Mouse (Mus musculus) left cerebral cortex, adult 2 months (tissue): ENCODE measurements around the gene Cand2. TPM values are rescaled to one million over a fixed set of nuclear protein-coding genes. Genes with fewer than 3 reads are reported as not detected.
"Not testable (repeated sequence)": the region's sequence is repeated elsewhere in the genome, so short reads cannot be mapped to it uniquely, and the experiment has no call there.

Experiments
- DNase-seq, 2 experiments: peaks; one replicate each; pipeline ENCODE4 v3.0.0; 2021 to 2022; ENCODE audit warnings: low spot score in 2 of 2, mixed read lengths in 1 of 2; ENCODE audit errors: extremely low spot score in 1 of 2
- H3K27ac ChIP-seq: fragments of 200-600 bp; 2 replicates; pipeline ENCODE4 v1.8.1; 2022
- H3K4me3 ChIP-seq: fragments of 200-600 bp; 2 replicates; pipeline ENCODE4 v1.8.1; 2022
- CTCF ChIP-seq: fragments of 200-600 bp; IDR thresholded peaks from 2 replicates; pipeline ENCODE4 v1.8.1; 2022; ENCODE audit warnings: antibody characterized with exemption, mild to moderate bottlenecking, moderate library complexity
- intact Hi-C: fragments of 180-260 bp; cut with DNase I; formaldehyde crosslinking; loops from one replicate; pipeline ENCODE4 v1.15.1; 2025
- total RNA-seq, 2 experiments: library from RNA; stranded (reverse); gene quantifications; 2 replicates each; pipeline ENCODE4 v1.2.3; 2021

The Cand2 gene
- total RNA-seq, 2 experiments from 2014 or later = 1.8 to 1.9 TPM

DNA sequence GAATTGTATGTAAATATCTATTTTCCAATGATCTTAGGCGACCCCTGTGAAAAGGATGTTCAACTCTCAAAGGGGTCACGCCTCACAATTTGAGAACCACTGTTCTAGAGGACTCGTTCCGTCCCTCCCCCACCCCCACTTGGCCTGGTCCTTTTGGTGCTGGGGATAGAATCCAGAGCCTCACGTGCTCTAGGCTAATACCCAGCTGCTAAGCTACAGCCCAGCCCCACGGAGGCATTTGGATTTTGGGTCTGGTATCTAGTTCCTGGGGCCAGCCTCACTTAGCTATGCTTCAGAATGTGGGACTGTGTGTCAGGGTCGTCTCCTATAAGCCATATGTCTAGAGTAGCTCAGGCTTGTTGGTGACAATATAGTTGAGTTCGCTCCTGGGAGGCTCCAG is 37.3 kb downstream of the Cand2 start:
- H3K27ac ChIP-seq = no peak overlapping the region
- TF ChIP-seq CTCF = no peak
- DNase-seq = no peak
- H3K4me3 ChIP-seq = no peak overlapping the region
- intact Hi-C loops = no loop called here

DNA sequence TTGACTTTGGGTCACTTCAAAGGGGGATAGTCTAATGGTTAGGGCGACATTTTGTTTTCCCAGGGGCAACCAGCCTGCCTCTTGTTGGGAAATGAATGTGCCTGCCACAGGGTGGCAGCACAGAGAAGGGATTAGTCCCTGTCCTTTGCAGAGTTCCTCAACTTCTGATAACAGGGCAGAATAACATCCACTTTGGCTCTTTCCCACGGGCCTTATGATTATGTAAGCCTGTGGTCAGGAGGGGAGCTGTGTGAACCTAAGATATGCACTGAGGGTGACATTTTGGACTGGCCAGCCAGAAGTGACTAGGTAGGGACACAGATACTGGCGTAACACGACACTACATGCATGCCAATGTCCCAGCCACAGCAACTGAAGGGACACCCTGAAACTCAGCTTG is 39.8 kb downstream of the Cand2 start:
- intact Hi-C loops = no loop called here
- H3K4me3 ChIP-seq = no peak overlapping the region
- DNase-seq = peak; percentile 35 to 59
- no peak overlapping the region for H3K27ac ChIP-seq
- peak; percentile 68 for TF ChIP-seq CTCF

DNA sequence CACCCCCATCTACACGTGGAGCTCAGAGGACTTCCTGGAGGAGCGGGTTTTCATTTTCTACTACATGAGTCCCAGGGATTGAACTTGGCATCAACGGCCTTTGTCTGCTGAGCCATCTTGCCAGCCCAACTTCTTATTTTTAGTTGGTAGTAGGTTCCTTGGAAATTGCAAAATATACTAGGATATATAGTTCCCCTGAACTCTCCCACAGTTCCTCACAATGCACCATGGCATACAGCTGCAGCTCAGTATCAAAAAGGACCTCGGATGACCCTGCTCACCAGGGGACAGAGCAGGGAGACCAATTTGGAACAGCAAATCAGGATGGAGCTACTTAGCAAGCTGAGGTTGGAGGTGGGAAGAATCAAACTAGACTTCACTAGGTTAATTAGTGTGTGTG is 40.7 kb downstream of the Cand2 start:
- no peak for DNase-seq
- H3K27ac ChIP-seq = no peak overlapping the region
- no peak overlapping the region for H3K4me3 ChIP-seq
- no peak for TF ChIP-seq CTCF
- intact Hi-C loops = no loop called here

DNA sequence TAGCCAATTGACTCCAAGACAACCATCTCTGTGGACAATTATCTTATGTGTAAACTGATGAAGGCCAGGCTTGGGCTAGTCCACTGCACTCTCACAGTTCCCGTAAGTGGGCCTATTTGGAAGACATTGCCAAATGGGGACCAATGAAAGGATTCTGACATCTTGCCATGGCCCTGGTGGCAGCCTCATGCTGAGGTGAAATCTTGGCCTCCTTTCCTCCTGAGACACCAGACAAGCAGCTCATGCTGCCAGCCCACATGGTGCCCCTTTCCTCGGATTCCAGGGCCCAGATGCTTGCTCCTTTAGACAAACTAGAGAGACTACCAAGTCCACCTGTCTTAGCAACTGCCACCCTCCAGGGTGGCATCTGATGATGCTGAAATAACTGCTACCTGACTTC is 43.8 kb downstream of the Cand2 start:
- no peak for DNase-seq
- intact Hi-C loops = no loop called here
- Histone ChIP-seq H3K27ac (no peak overlapping the region), H3K4me3 (no peak overlapping the region)
- no peak for TF ChIP-seq CTCF

DNA sequence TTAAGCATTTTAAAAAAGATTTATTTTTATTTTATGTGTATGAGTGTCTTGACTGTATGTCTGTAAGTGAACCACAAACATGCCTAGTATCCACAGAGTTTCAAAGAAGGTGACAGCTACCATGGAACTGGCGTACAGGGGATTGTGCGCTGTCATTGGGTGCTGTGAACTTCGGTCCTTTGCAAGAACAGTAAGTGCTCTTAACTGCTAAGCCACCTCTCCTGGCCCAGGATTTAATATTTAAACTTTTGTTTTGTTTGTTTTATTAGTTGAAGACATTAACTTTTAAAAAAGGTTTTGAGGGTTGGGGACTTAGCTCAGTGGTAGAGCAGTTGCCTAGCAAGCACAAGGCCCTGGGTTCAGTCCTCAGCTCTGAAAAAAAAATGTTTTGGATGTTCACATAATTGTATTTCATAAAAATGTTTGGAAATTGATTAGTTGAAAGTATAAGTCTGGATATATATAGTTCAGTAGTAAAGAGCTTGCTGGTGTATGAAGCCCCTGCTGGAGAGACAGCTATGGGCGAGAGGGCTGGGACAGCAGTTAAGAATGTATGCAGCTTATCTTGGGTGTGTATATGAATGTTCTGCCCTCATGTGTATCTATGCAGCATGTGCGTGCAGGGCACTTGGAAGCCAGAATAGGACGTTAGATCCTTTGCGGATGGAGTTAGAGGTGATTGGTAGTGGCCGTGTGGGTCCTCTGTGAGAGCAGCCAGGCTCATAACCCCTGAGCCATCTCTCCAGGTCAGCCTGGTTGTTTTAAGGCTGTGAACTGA is 47.1 kb downstream of the Cand2 start:
- TF ChIP-seq CTCF = no peak
- DNase-seq = no peak
- H3K27ac ChIP-seq = no peak overlapping the region
- H3K4me3 ChIP-seq = no peak overlapping the region
- intact Hi-C loops = no loop called here

DNA sequence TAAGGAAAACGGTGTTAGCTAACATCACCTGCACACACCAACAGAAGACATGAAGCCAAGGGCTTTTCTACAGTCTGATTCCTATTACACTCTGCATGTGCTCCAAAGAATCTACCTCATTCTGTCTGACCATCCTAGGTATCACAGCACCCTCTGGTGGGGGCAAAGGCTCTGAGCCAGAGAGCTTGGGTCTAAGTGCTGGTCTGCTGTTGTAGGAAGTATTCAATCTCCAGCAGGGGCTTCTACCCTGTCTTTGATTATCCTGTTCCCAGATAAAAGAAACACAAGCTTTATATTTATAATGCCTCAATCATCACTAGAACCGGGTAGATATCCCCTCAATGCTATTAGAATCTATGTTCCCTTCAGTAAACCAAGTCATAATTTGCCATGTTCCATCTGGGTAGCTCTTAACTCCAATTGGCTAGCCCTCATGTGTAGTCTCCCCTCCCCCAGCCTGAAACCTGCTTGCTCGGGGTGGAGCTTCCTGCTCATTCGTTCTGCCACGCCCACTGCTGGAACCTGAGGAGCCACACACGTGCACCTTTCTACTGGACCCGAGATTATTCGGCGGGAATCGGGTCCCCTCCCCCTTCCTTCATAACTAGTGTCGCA is 49.6 kb downstream of the Cand2 start:
- TF ChIP-seq CTCF = peak; percentile 42
- H3K4me3 ChIP-seq, H3K27ac ChIP-seq, intact Hi-C loops, DNase-seq: not testable (repeated sequence)

DNA sequence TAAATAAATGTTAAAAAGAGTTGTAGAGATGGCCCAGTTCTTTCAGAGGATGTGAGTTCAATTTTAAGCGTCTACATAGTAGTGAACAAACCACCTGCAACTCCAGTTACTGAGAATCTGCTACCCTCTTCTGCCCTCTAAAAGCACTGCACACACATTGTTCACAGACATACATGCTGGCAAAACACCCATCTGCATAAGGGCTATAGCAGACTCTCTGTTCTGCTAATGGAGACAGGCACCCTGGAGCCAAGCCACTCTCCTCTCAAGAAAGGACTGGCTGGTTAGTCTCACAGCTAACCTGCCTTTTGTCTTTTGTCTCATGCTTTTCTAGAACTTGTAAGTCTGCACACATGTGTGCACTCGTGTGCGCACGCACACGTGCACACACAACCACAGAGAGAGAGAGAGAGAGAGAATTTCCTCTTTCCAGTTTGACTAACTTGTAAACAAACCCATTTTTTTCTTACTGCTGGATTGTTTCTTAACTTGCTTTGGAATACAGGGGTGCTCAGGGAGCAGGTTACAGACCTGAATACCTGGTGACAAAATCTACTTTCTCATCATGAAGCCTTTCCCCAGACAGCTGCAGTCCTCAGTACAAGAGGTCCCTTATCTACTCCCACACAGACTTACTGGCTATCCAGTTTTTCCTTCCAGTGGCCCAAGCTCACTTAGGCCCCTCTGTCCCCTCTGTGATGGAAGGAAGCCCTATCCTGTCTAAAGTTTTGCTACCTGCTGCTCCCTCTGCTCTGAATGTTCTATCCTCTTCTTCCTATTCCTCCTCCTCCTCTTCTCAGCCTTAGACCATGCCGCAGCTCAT is 56.7 kb downstream of the Cand2 start:
- Histone ChIP-seq H3K4me3 (no peak overlapping the region), H3K27ac (no peak overlapping the region)
- no peak for TF ChIP-seq CTCF
- intact Hi-C loops = no loop called here
- no peak for DNase-seq

DNA sequence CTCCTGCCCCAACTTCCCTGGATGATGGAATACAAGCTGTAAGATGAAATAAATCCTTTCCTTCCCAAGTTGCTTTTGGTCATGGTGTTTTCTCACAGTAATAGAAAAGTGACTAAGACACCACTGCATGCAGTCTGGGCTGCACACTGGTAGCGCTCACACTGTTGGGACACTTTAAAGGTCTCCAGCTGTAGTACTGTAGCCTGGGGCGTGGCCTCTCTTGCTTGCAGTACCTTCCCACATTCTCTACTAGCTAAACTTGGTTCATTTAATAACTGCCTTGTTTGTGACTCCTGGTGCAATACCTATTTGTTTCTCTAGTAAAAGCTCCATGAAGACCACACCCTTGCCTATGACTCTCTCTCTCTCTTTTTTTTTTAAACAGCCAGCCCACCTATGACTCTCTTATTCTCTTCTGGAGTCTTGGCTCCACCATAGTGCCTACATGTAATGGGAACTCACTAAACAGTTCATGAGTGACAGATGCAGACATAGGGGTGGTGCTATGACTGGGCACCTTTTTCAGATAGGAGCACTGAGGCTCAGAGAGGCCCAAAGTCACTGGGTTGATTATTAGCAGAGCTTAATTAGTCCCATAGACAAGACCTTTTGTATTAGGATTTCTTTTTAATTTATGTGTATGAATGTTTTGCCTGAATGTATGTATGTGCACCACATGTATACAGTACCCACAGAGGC is 58.0 kb downstream of the Cand2 start:
- intact Hi-C loops = no loop called here
- no peak for TF ChIP-seq CTCF
- H3K27ac ChIP-seq = no peak overlapping the region
- H3K4me3 ChIP-seq = no peak overlapping the region
- no peak for DNase-seq

DNA sequence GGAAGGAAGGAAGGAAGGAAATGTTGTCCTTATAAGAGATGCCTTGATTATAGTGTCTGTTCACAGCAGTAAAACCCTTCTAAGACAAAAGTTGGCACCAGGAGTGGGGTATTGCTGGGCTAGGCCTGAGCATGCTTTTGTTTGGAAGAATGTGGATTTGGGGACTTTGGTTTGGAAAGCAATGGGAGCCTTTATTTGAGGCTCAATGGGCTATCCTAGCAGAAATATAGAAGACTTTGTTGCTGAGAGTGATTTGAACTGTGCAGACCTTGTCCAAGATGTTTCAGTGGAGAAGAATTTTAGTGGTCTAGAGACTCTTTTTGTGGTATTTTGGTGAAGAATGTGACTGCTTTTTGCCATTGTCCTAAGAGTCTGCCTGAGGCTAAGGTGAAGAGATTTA is 59.5 kb downstream of the Cand2 start:
- TF ChIP-seq CTCF = no peak
- Histone ChIP-seq H3K27ac (no peak overlapping the region), H3K4me3 (no peak overlapping the region)
- no peak for DNase-seq
- intact Hi-C loops = no loop called here

DNA sequence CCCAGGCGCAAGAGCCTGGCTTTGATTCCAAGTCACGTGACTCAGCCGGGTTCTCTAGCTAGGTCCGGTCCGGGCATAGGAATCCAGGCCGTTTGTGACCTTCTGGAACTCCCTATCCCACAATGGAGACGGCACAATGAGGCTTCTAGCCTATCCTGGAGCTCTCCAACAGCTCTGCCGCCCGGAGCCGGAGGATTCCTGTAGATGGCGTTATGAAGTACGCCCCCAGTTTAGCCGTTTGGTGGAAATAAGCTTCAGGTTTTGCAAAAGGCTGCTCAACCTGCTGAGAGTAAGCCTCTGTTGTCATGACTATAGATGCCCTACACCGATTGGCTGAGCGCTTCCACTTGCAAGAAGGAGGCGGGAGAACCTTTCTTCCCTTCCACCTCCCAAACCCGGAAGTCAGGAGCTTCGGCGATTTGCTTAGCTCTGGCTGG is 63.8 kb downstream of the Cand2 start, which contains the start of gene Efcab12:
Gene Efcab12 (minus strand): TSS at position 252 of the 437 bp plus-strand sequence.
- intact Hi-C loops = no loop called here
- DNase-seq = peak; percentile 55 to 74
- TF ChIP-seq CTCF = no peak; the same call in none of the 2 replicates
- H3K27ac ChIP-seq = peak within 1 kb of the TSS; percentile 76
- H3K4me3 ChIP-seq = peak within 1 kb of the TSS; percentile 46

DNA sequence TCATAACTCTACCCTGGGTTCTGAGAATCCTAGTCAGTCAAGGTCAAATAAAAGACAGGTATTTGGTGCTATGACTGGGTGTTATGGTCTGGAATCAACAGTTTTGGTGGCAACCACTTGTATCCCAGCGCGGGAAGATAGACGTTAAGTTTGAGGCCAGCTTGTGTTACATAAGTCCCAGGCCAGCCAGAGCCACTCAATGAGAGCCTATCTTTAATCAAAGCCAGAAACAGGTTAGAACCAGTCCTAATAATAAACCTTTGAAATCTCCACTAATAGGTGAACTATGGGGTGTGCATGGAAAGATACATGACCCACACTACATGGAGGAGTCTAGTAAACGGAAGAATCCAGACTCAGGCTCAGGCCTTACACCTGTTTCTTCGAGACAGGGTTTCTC is 64.4 kb downstream of the Cand2 start:
- TF ChIP-seq CTCF = no peak
- H3K4me3 ChIP-seq = peak overlapping the region; percentile 46
- no peak for DNase-seq
- intact Hi-C loops = no loop called here
- H3K27ac ChIP-seq = peak overlapping the region; percentile 76
